Mouse (Mus musculus): ENCODE data around the gene Spz1. TPM values are rescaled to one million over a fixed set of nuclear protein-coding genes. Genes with fewer than 3 reads are reported as not detected.
A peak's percentile ranks its signal among the peaks of the same experiment; 100 is the strongest.
"Not testable (repeated sequence)": the region's sequence is repeated elsewhere in the genome, so short reads cannot be mapped to it uniquely, and the experiment has no call there.

Spz1 gene
- total RNA-seq (2022) = not detected

DNA sequence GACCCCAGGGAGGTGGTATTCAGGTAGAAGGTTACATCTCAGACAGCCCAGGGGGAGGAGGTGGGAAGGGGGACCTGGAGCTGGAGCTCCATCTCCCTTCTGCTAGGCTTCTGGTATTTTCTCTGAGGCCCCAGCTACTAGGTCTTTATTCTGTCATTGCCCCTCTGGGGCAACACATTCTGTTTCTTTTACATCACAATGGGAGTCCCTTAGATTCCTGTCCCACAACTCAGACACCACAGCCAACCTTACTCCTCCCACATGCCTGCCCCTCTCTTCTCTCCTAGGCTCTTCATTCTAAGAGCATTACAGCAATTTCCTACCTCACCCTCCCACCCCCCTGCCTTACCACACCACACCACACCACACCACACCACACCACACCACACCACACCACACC lies at the start of gene Spz1:
Gene Spz1 (minus strand): TSS at position 101 of the 400 bp plus-strand sequence.
- no peak for DNase-seq (ENCODE audit: low spot score in 2 of 2)

DNA sequence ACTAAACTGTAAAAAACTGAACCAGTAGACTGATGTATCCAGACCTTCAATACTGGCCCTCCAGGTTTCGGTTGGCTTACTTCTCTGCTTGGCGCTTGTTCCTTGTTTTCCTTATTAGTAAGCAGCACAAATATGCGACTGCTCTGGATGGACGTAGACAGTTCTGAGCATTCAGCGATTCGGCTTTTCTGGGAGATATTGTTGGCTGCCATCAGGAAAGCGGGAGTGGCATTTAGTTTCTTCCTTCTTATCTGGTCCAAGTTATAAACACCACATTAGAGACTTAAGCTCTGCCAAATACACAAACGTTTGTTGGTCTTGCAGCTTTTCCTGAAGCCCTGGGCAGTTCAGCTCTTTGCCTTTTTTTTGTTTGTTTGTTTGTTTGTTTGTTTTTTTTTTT lies 40.5 kb upstream of the Spz1 start:
- no peak for DNase-seq (ENCODE audit: low spot score in 2 of 2)

DNA sequence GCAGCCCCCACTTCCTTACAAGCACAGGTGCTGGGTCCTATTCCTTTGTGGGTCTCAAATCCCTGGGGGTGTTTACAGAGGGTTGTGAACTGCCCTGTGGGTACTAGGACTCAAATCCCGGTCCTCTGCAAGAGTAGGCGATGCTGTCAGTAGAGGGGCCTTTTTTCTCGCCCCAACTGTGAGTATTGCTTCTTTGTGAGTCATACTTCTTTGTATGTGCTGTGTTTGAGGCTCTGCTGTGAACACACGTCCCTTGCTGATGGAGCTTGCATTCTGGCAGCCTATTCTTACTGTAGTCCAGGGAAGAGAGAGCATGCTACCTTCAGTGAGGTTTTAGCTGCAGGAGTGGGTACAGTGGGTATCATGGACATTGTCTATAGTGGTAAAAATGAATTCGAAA lies 39.2 kb upstream of the Spz1 start:
- DNase-seq (ENCODE audit: low spot score in 2 of 2) = no peak

DNA sequence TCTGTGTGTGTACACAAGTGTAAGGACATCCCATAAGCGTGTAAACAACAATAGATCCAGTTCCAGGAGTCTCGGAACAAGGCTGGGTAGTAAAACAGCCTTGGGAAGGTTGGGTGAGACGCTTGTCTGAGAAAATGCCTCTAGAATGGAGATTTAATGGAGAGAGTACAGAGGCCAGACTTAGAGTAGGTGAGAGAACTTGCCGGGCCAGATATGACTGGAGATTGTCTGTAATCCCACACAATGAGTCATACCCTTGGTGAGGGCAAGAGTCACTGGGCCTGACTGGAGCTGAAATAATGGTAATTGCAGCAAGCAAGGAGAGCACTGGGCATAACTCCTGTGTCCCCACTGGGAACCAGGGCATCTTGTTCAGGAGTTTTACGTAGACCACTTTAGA lies 37.1 kb upstream of the Spz1 start:
- DNase-seq (ENCODE audit: low spot score in 2 of 2) = no peak

DNA sequence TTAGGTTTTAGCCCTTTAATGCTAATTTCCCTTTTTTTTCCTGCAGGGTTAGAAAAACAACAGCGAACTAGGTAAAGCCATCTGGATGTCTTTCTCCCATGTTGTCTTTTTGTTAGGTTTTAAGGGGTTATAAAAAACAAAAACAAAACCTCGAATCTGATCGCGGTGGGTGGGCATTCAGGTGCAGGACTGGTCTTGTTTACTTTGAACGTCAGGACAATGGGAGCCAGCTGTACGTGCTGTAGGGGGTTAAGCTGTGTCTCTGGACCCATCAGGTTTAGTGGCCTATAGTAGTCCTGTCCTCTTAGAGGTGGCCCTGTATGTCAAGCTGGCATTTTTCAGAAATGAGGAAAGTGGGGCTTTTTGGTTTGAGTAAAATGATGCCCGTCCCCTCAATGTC lies 35.9 kb upstream of the Spz1 start:
- DNase-seq (ENCODE audit: low spot score in 2 of 2) = no peak

DNA sequence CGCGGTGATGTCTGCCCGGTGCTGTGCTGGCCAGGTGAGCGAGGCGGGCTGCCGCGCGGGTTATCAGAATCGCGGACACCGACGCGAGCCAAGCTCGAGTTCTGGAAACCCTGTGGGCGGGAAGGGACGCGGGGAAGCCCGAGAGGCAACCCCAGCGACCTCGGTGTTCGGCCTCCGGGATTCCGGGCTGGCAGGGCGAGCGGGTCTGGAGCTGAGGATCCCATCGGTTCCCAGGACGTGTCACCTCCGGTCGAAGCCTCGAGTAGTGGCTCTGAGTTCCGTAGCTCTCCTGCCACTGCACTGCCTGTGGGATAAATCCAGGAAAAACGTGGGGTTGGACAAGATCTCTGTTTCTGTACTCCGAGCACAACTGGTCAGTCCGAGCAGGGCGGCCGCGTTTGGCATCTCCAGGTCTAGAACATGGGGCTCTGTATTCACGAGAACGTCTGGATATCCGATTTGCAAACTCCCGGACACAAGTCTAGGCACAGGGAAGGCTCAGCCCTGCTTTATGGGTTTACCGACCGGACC lies 35.3 kb upstream of the Spz1 start:
- DNase-seq (ENCODE audit: low spot score in 2 of 2) = peak; percentile 37

DNA sequence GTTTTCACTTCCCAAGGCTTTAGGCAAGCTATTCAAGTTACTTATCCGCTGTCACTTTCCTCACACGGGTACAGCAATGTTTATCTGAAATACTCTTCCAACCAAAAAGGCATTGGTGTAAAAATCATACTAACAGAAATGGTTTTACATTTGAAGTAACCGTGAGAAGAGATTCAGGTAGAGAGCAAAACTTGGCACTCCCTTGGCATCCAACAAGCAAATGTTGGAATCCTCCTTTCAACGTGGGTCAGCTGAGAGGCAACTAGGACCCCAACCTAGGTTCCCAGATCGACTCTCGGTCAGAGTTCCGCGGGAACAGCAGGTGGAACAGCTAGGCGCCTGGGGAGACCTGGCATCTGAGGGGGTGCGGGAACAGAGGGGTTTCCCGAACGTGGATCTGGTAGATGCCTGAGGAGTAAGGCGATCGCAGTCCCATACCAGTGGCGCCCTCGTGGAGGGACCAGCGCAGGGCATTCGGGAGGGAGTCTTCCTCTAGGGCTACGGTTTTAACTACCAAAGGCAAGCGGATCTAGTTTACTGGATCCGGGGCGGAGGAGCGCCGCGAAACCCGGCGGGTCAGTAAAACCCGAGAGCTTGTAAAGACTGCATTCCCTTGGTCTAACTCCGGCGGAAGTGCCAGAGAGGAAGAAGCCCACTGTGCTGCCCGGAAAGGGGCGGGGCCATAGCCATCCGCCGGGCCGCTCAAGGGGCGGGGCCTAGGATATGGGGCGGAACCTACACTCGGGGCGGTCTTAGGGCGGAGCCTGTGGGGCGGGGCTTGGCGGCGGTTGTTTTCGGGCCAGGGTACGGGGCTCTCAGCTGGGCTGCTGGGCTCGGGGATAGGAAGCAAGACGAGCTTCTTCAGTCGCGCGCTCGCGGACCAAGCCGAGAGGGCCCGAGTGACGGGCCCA lies 34.6 kb upstream of the Spz1 start, which contains the start of gene Serinc5:
Gene Serinc5 (plus strand): TSS at position 781 of the 911 bp plus-strand sequence.
- DNase-seq (ENCODE audit: low spot score in 2 of 2) = peak; percentile 93 to 95

DNA sequence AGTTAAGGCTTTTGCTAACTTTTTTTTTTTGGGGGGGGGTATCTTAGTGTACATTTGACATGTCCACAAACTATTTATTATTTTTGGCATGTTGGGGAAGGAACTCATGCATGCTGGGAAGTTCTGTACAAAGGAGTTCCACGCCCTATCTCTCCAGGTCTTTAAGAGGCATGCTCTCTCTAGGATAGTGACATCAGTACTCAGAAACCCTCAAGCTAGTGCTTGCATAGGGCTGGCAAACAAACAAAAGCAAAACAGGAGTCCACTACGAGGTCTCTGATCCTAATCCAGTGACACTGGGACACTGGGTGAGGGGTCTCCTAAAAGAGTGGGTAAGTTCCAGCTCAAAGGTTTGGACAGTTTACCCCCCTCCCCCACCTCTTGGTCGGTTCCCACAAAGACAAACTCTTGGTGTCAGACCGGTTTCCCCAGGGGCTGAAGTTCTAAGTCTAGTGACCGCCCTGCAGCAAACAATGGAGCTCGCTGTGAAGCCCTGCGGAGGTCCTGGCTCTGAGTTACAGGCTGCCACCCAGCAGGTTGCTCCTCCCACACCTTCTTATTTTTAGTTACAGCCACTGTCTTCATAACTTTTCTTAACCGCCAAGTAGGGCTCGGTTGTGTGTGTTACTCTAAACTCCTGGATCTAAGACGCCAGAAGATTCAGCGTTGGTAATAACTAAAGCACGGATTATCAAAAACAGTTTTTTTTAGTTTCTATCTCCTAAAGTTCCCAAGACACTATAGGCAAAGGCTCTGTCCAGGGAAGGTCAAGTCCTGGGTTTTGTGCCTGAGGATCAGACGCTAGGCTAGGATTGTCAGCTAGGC lies 33.7 kb upstream of the Spz1 start:
- DNase-seq (ENCODE audit: low spot score in 2 of 2) = no peak

DNA sequence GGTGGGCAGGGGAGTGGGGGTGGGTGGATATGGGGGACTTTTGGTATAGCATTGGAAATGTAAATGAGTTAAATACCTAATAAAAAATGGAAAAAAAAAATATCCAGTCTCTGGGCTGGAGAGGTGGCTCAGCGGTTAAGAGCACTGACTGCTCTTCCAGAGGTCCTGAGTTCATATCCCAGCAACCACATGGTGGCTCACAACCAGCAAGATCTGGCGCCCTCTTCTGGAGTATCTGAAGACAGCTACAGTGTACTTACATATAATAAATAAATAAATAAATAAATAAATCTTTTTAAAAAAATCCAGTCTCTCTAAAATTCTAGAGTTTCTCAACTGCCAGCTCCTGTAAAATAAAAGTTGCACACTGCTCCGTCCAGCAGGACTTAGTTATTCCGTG lies 29.3 kb upstream of the Spz1 start:
- not testable (repeated sequence) for DNase-seq (ENCODE audit: low spot score in 2 of 2)

DNA sequence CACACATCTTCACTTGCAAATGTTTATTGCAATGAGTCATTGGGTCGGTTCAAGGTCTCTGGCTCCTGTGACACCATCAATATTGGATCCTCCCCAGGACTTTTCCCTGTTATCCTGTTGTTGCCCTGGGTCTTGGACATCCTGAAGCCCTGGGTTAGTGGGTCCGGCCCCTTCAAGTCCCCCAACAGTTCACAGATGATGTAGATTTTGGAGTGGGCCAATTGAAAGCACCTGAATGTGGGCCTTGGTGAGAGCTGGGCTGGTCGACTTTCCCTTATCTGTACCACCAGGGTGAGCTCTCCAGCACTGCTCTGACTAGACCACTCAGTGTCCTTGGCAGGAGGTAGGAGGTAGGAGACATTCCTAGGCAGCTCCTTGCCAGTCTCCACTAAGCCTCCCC lies 19.5 kb upstream of the Spz1 start:
- DNase-seq (ENCODE audit: low spot score in 2 of 2) = no peak

DNA sequence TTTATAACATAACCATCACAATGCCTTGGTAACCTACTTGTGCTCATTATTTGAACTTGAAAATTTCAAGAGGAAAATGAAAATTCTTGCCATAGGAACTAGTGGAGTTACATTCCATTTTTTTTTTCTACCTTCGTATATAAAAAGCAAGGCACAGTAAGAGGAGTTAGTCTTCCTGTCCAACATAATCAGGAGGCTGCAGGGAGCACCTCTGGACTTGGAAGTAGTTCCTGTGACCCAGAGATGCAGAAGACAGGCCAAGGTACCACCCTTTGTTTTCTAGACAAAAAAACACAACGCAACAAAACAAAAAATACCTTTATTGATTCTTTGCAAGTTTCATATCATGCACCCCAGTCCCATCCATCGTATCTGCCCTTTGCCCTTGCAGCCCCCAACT lies 18.9 kb upstream of the Spz1 start:
- DNase-seq (ENCODE audit: low spot score in 2 of 2) = no peak

DNA sequence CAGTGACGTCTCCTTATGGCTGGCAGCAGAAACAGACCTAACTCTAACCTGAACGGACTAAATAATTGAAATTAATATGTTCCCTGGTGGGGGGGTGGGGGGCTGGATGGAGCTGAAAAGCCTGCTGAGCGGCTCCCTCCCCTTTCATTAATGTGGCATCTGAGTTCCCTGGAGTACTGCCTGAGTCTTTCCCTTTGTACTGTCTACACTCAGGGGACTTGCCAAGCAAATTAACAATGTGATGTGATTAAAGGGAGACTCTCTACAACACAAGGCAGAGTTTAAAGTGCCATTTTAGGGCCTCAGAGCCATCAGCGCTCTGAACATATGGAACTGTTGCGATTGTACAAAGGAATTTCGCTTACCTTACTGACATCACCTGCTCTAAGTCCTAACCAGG lies 18.5 kb upstream of the Spz1 start:
- DNase-seq (ENCODE audit: low spot score in 2 of 2) = no peak

DNA sequence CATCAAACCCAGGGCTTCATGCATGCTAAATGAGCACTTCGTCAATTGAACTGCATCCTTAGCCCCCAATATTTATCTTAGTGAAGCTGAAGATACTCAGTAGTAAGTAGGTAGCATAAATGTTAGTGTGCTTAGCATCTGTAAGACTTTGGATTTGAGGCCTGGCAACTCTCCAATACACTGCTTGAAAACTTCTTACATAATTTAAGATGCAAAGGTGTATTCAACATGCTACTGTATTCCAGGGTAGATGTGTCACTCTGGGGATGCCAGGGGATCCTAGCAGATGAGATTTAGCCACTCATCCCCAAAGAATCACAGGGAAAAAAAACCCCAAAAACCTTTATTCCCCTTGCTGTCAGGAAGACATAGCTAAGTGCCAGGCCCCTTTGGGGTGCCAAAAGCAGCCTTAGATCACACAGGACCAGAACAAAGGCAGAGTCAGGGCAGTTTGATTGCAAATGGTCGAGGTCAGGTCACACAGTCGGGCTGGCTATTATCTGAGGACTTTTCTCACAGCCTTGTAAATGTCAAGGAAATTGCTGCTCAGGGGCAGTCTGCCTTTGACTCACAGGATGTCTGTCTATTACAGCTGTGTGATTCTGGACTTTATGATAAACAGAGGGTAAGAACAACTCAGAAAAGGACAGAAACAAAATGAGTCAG lies 17.9 kb upstream of the Spz1 start:
- no peak for DNase-seq (ENCODE audit: low spot score in 2 of 2)

DNA sequence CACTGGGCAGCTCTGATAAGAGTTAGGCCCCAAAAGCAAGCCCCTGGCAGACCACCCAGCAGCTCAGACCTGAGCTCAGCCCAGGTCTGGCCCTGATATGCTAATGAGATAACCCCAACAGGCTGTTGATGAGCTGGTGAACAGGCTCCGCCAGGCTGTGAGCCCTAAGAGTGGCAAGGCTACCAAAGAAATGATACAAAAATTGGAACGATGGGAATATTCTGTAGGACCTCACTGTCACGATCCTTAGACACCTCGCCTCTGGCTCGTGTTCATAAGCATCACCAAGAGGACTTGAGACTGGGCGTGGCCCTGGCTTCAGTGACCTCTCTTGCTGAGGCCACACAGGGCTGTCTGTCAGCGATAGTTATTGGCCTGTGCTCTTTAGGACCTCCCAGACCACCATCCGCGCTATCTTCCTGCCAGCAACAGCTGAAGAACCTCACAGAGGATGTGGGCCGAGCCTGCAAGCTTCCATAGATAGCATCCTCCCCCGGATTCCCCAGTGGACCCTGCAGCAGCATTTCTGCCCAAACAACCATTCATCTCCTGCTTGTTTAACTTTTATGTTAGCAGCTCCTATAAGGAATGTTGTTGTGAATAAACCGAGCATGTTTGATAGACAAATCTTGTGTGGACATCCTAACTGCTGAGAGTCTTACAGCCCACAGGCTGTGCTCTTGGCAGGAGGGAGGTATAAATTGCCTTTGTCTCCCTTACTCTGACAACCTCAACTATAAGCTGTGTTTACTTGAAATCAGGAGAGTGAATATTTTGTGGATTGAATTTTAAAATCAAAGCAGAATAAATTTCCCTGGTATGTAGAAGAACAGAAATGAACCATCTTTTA lies 17.0 kb upstream of the Spz1 start:
- DNase-seq (ENCODE audit: low spot score in 2 of 2) = no peak

DNA sequence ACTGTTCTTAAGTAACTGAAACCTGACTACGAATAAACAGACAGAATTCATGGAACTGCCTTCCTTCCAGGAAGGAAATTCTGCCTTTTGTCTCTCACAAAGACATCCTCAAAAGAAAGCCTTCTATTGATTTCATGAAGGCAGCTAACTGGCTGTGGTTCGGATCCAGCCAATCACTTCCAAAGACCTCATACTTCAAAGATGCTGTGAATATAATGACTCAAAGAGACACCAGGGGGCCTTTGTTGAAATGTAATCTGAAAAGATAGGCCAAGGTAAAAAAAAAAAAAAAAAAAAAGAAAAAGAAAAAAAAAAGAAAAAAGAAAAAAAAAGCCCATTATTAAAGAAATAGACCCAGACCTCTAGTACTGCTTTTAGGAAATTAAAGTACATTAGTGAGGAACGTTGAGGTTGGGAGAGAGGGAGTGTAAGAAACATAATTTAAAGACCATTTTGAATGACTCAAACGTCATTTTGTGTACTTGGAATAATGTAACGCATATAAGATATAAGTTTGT lies 16.4 kb upstream of the Spz1 start:
- no peak for DNase-seq (ENCODE audit: low spot score in 2 of 2)

DNA sequence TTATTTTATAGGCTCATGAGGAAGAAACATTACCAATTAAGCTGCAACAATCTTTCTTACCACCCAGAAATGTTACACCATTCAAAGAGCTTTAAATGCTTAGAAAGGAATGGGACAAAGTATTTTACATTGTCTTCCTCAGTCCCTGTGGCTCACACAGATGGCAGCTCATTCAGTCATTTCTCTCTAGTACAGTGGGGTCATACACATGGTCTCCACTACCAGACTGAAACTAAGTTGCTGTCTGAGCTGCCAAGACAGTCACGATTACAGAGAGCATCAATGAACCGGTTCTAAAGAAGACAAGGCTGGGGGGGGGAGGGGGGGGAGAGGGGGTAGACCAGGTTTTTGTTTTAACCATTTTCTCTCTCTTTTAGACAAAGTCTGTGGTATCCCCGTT lies 15.3 kb upstream of the Spz1 start:
- DNase-seq (ENCODE audit: low spot score in 2 of 2) = no peak

DNA sequence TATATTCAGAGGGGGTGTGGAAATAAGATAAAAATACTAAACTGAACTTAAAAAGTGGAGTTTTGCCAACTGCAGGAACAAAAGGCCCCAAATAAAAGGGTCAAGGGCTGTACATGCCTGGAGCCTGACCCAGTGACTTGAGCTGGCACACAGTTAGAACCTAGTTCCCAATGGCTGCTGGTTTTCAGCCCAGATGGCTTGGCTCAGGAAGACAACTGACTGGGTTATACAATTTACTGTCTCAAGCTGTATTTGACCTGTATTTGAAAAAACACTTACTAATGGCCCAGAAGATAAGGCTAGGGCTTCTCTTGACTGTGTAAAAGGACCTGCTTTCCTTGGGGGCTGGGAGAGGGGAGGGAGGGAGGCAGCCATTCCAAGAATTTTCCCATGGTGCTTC lies 13.3 kb upstream of the Spz1 start:
- no peak for DNase-seq (ENCODE audit: low spot score in 2 of 2)

DNA sequence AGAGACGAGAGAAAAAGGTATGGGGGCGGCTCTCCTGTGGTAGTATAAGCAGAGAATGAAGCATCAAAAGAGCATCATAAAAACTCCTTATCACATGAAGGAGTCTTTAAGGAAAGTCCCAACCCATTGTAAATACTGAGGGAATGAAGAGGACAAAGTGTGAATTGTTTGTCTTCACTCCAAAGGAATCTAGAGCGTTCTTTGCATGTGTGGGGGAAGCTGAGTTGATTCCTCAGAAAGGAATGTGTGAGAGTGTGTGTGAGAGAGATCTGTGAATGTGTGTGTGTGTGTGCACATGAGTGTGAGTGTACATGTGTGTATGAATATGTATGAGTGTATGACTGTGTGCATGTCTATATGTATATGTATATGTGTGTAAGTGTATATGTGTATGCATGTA lies 12.7 kb upstream of the Spz1 start:
- no peak for DNase-seq (ENCODE audit: low spot score in 2 of 2)

DNA sequence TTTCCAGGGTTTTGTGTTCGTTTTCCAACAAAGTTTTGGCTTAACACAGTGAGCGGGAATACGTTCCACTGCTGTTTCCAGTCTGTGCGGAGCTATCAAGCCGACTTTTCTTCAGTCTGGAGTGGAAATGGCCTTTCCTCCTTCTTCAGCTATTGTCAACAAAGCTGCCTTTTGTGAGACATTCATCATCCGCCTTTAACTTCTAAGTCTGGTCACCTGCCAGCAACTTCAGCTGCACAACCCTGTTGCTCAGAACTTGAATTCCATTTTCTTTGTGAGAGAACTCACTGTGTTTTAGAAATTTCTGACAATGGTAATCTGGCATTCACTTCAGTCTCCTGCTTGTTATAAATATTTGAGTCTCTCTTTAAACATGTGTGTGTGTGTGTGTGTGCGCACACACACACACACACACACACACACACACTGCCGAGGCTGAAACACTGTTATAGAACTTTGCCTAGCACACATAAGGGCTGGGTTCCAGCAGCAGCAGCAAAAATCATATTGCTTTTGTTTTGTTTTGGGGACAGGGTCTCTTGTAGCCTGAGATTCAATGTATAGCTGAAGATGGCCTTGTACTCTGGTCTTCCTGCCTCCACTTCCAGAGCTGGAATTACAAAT lies 8.2 kb upstream of the Spz1 start:
- DNase-seq (ENCODE audit: low spot score in 2 of 2) = no peak
